Mouse (Mus musculus) liver, embryonic 14.5 days (tissue): ENCODE results near the gene Gpr146. TPM values are rescaled to one million over a fixed set of nuclear protein-coding genes. Genes with fewer than 3 reads are reported as not detected.

Experiments used
- ATAC-seq: fragments of 200-750 bp; cut with Nextera tagmentation; 2 replicates; pipeline ENCODE4 v1.8.0; 2017; ENCODE audit warnings: moderate number of reproducible peaks, mild to moderate bottlenecking, moderate library complexity; ENCODE audit not compliant: insufficient read depth
- DNase-seq, 3 experiments: peaks; one replicate each; pipeline ENCODE4 v3.0.0-alpha.2; 2012 to 2013; ENCODE audit warnings: low read depth in 3 of 3, low spot score in 3 of 3
- H3K27ac ChIP-seq: fragments of 300-500 bp; sonication (generic); 2 replicates; pipeline ENCODE4 v1.5.1; 2014; ENCODE audit warnings: moderate library complexity, mild to moderate bottlenecking, control low read depth, inconsistent platforms
- H3K27me3 ChIP-seq: fragments of 300-500 bp; sonication (generic); 2 replicates; pipeline ENCODE4 v1.6.1; 2014; ENCODE audit warnings: mild to moderate bottlenecking, low read length, moderate library complexity; ENCODE audit not compliant: control insufficient read depth, insufficient read depth
- H3K36me3 ChIP-seq: fragments of 300-500 bp; sonication (generic); replicated peaks from 2 replicates; pipeline ENCODE4 v1.6.1; 2014; ENCODE audit warnings: low read depth; ENCODE audit not compliant: control insufficient read depth, insufficient read depth
- H3K4me1 ChIP-seq, 2 experiments: fragments of 200-500 bp in 1 of 2; fragments of 300-500 bp in 1 of 2; sonication (generic) in 1 of 2; replicated peaks; 2 replicates each; pipeline ENCODE4 v1.6.1; 2012 to 2014; ENCODE audit warnings: antibody characterized with exemption in 1 of 2, inconsistent platforms in 1 of 2, low read length in 1 of 2; ENCODE audit not compliant: control insufficient read depth in 2 of 2, insufficient read depth in 2 of 2
- H3K4me2 ChIP-seq: fragments of 300-500 bp; sonication (generic); 2 replicates; pipeline ENCODE4 v1.6.1; 2014; ENCODE audit warnings: low read depth, mild to moderate bottlenecking, control low read depth, moderate library complexity
- H3K4me3 ChIP-seq, 2 experiments: fragments of 200-500 bp in 1 of 2; fragments of 300-500 bp in 1 of 2; sonication (generic) in 1 of 2; 2 replicates each; pipeline ENCODE4 v1.5.1; 2012 to 2014; ENCODE audit warnings: low read depth in 2 of 2, low read length in 2 of 2, mild to moderate bottlenecking in 2 of 2, control low read depth in 1 of 2, inconsistent platforms in 1 of 2, moderate library complexity in 1 of 2; ENCODE audit not compliant: insufficient read depth in 1 of 2
- H3K9ac ChIP-seq: fragments of 300-500 bp; sonication (generic); replicated peaks from 2 replicates; pipeline ENCODE4 v1.6.1; 2014; ENCODE audit warnings: mild to moderate bottlenecking, control low read depth, moderate library complexity
- H3K9me3 ChIP-seq: fragments of 300-500 bp; sonication (generic); 2 replicates; pipeline ENCODE4 v1.6.1; 2016; ENCODE audit warnings: low read length, mixed read lengths; ENCODE audit not compliant: control insufficient read depth
- CTCF ChIP-seq: IDR thresholded peaks from 2 replicates; pipeline ENCODE4 v1.5.1; 2016; ENCODE audit warnings: antibody characterized with exemption, low read depth, control low read depth
- EP300 ChIP-seq: IDR thresholded peaks from 2 replicates; pipeline ENCODE4 v1.6.1; 2016; ENCODE audit warnings: antibody characterized with exemption, low read depth
- WGBS: fragments of 180-500 bp; shearing (Covaris S2); extraction: QIAGEN DNeasy Blood & Tissue Kit; methylation state at CpG from one replicate; pipeline ENCODE4 v1.1.7; 2014; ENCODE audit not compliant: insufficient replicate concordance; 5-methylcytosine and 5-hydroxymethylcytosine counted together
- microRNA counts: library from miRNA; unstranded; fragments of <30 nt; microRNA quantifications from one replicate; lab custom pipeline; 2016
- microRNA-seq: library from miRNA; unstranded; fragments of <30 nt; microRNA quantifications from one replicate; pipeline ENCODE4, GENCODE M21; 2016
- polyA plus RNA-seq, 2 experiments: library from polyadenylated mRNA; depleted of rRNA in 1 of 2; stranded (reverse) in 1 of 2; unstranded in 1 of 2; fragments of >200 nt; fragmentation: Nextera tagmentation in 1 of 2; extraction: Ambion mirVana in 1 of 2; gene quantifications; 2 replicates each; pipeline versions ENCODE4 v1.2.1 to v1.2.3; 2012 to 2014

Gpr146 gene
- polyA plus RNA-seq, 2 experiments: 14.6 to 18.4 TPM

GRCm38 (mm10) chr5:139442962-139443361 is 65.5 kb downstream of the Gpr146 start:
- no peak overlapping the region for H3K4me3 ChIP-seq
- no peaks in the 10 kb centered on the region for H3K4me1 ChIP-seq
- no peaks in the 10 kb centered on the region for H3K9me3 ChIP-seq
- H3K36me3 ChIP-seq: no peaks in the 10 kb centered on the region
- WGBS: 63% methylated on average over 4 of the region's 4 CpGs
- TF ChIP-seq EP300: no peak
- TF ChIP-seq CTCF: no peak
- H3K27me3 ChIP-seq: no peaks in the 10 kb centered on the region
- ATAC-seq (no peak), DNase-seq (no peak)
- H3K4me2 ChIP-seq: no peak overlapping the region
- H3K9ac ChIP-seq: no peak overlapping the region
- no peak overlapping the region for H3K27ac ChIP-seq

- DNase-seq (no peak), ATAC-seq (no peak)
- Histone ChIP-seq H3K4me3 (no peak overlapping the region), H3K9ac (no peak overlapping the region), H3K36me3 (no peaks in the 10 kb centered on the region), H3K4me2 (no peak overlapping the region), H3K27me3 (no peaks in the 10 kb centered on the region), H3K4me1 (no peaks in the 10 kb centered on the region), H3K27ac (no peak overlapping the region), H3K9me3 (no peaks in the 10 kb centered on the region)
- TF ChIP-seq EP300: no peak
- TF ChIP-seq CTCF: peak; percentile 40; the same call in 1 of the 2 replicates
- 81% methylated on average over 8 of the region's 8 CpGs for WGBS
Measured at GRCm38 (mm10) chr5:139445258-139445657, 67.8 kb downstream of the Gpr146 start.

MicroRNAs encoded within 50 kb of the gene (microRNA counts, 519-probe panel; counts per million panel counts)
- microRNA mmu-miR-339-3p (lab: Ali Mortazavi, UCI): 69.9 counts per million
- microRNA mmu-miR-339-5p (lab: Ali Mortazavi, UCI): 69.9 counts per million

Small RNA genes within 50 kb of the gene (microRNA-seq; reads per million reads assigned to microRNA genes)
- 924 reads per million, percentile 72 among the genes with 10 or more reads in this experiment for gene Mir339

Other genes starting within 250 kb of the Gpr146 start
- gene Prkar1b, start 227.7 kb upstream of the Gpr146 start, polyA plus RNA-seq (2012; rRNA removed): 0.66 and 0.73 TPM in 2 replicates
- gene Prkar1b, start 227.7 kb upstream of the Gpr146 start, polyA plus RNA-seq (2014; fragmentation: Nextera tagmentation; extraction: Ambion mirVana): 0.44 and 1.7 TPM in 2 replicates
- gene Dnaaf5, start 227.5 kb upstream of the Gpr146 start, polyA plus RNA-seq (2012; rRNA removed): 6.5 and 8.6 TPM in 2 replicates
- 2.0 and 2.2 TPM in 2 replicates for gene Dnaaf5, start 227.5 kb upstream of the Gpr146 start, polyA plus RNA-seq (2014; fragmentation: Nextera tagmentation; extraction: Ambion mirVana)
- gene Sun1, start 177.1 kb upstream of the Gpr146 start, polyA plus RNA-seq (2012; rRNA removed): 15.4 and 17.9 TPM in 2 replicates
- gene Sun1, start 177.1 kb upstream of the Gpr146 start, polyA plus RNA-seq (2014; fragmentation: Nextera tagmentation; extraction: Ambion mirVana): 19.9 and 21.2 TPM in 2 replicates
- gene Get4, start 125.4 kb upstream of the Gpr146 start, polyA plus RNA-seq (2012; rRNA removed): 48.6 and 56.8 TPM in 2 replicates
- gene Get4, start 125.4 kb upstream of the Gpr146 start, polyA plus RNA-seq (2014; fragmentation: Nextera tagmentation; extraction: Ambion mirVana): 107 and 118 TPM in 2 replicates
- 3.0 and 3.1 TPM in 2 replicates for gene Adap1, start 52.1 kb upstream of the Gpr146 start, polyA plus RNA-seq (2012; rRNA removed)
- gene Adap1, start 52.1 kb upstream of the Gpr146 start, polyA plus RNA-seq (2014; fragmentation: Nextera tagmentation; extraction: Ambion mirVana): 2.2 and 2.7 TPM in 2 replicates
- gene Cox19, start 26.3 kb upstream of the Gpr146 start, polyA plus RNA-seq (2012; rRNA removed): 22.6 and 23.3 TPM in 2 replicates
- gene Cox19, start 26.3 kb upstream of the Gpr146 start, polyA plus RNA-seq (2014; fragmentation: Nextera tagmentation; extraction: Ambion mirVana): 61.4 and 62.3 TPM in 2 replicates
- 0.03 and 0.05 TPM in 2 replicates for gene Cyp2w1, start 25.1 kb upstream of the Gpr146 start, polyA plus RNA-seq (2012; rRNA removed)
- not detected in 2 replicates for gene Cyp2w1, start 25.1 kb upstream of the Gpr146 start, polyA plus RNA-seq (2014; fragmentation: Nextera tagmentation; extraction: Ambion mirVana)
- 0.93 and 1.1 TPM in 2 replicates for gene C130050O18Rik, start 27.6 kb downstream of the Gpr146 start, polyA plus RNA-seq (2012; rRNA removed)
- gene C130050O18Rik, start 27.6 kb downstream of the Gpr146 start, polyA plus RNA-seq (2014; fragmentation: Nextera tagmentation; extraction: Ambion mirVana): 1.0 and 1.3 TPM in 2 replicates
- gene Gper1, start 45.5 kb downstream of the Gpr146 start, polyA plus RNA-seq (2012; rRNA removed): 0.06 and 0.07 TPM in 2 replicates
- 0.20 TPM in 1 of 2 replicates, not detected in the other for gene Gper1, start 45.5 kb downstream of the Gpr146 start, polyA plus RNA-seq (2014; fragmentation: Nextera tagmentation; extraction: Ambion mirVana)
- 11.1 and 11.2 TPM in 2 replicates for gene 3110082I17Rik, start 82.8 kb downstream of the Gpr146 start, polyA plus RNA-seq (2012; rRNA removed)
- 11.6 and 14.1 TPM in 2 replicates for gene 3110082I17Rik, start 82.8 kb downstream of the Gpr146 start, polyA plus RNA-seq (2014; fragmentation: Nextera tagmentation; extraction: Ambion mirVana)
- 3.1 and 3.2 TPM in 2 replicates for gene Zfand2a, start 106.9 kb downstream of the Gpr146 start, polyA plus RNA-seq (2012; rRNA removed)
- 1.4 TPM in 2 replicates for gene Zfand2a, start 106.9 kb downstream of the Gpr146 start, polyA plus RNA-seq (2014; fragmentation: Nextera tagmentation; extraction: Ambion mirVana)
- gene Uncx, start 165.8 kb downstream of the Gpr146 start, polyA plus RNA-seq (2012; rRNA removed): 0.05 TPM in 1 of 2 replicates, not detected in the other
- not detected in 2 replicates for gene Uncx, start 165.8 kb downstream of the Gpr146 start, polyA plus RNA-seq (2014; fragmentation: Nextera tagmentation; extraction: Ambion mirVana)